Mouse (Mus musculus) heart, adult 10 weeks (tissue): ENCODE data around the gene Gm5134. TPM values are rescaled to one million over a fixed set of nuclear protein-coding genes. Genes with fewer than 3 reads are reported as not detected.

Source experiments
- polyA plus RNA-seq: library from polyadenylated mRNA; stranded (reverse); fragments of 350-450 nt; fragmentation: Illumina TruSeq; extraction: RNeasy Lipid Tissue Mini Kit (QIAGEN cat#74804); gene quantifications from one replicate; pipeline ENCODE4 v1.2.3, GENCODE M21; 2014; ENCODE audit warnings: low read depth, low replicate concordance

Gm5134 gene
- polyA plus RNA-seq, result not detected

GRCm38 (mm10) chr10:75954381-75954811 lies at the start of gene Gm5134:
Gene Gm5134, plus strand, starts transcription at chr10:75954514.

GRCm38 (mm10) chr10:75921026-75921725 lies 33.1 kb upstream of the Gm5134 start, which contains the start of gene Smarcb1:
Gene Smarcb1, minus strand, starts transcription at chr10:75921617.

GRCm38 (mm10) chr10:75932891-75933290 lies 21.4 kb upstream of the Gm5134 start, which contains the start of gene Chchd10:
Gene Chchd10, plus strand, starts transcription at chr10:75933130.

GRCm38 (mm10) chr10:75935680-75936541 lies 18.4 kb upstream of the Gm5134 start, which contains the start of gene Mmp11:
Gene Mmp11, minus strand, starts transcription at chr10:75936496.

GRCm38 (mm10) chr10:75940520-75940919 lies 13.8 kb upstream of the Gm5134 start, which contains the start of gene Gm867:
Gene Gm867, minus strand, starts transcription at chr10:75940672.

GRCm38 (mm10) chr10:75942736-75943477 lies 11.4 kb upstream of the Gm5134 start, which contains the start of gene Vpreb3:
Gene Vpreb3, plus strand, starts transcription at chr10:75943057.

GRCm38 (mm10) chr10:76032402-76033118 lies 78.2 kb downstream of the Gm5134 start, which contains the start of gene Zfp280b:
Gene Zfp280b, plus strand, starts transcription at chr10:76032650.

Other genes with a start within 250 kb of the Gm5134 start
- gene Cabin1, start 190.2 kb upstream of the Gm5134 start, polyA plus RNA-seq, result 16.5 TPM
- gene Ddt, start 181.1 kb upstream of the Gm5134 start, polyA plus RNA-seq, result 148 TPM
- gene Gm20441, start 173.6 kb upstream of the Gm5134 start, polyA plus RNA-seq, result not detected
- 4.7 TPM for gene Gstt3, start 173.1 kb upstream of the Gm5134 start, polyA plus RNA-seq
- 37.9 TPM for gene Gstt1, start 155.9 kb upstream of the Gm5134 start, polyA plus RNA-seq
- gene Gstt4, start 132.0 kb upstream of the Gm5134 start, polyA plus RNA-seq, result not detected
- gene Gstt2, start 117.1 kb upstream of the Gm5134 start, polyA plus RNA-seq, result 20.2 TPM
- gene Mif, start 94.3 kb upstream of the Gm5134 start, polyA plus RNA-seq, result 174 TPM
- 0.73 TPM for gene Derl3, start 61.1 kb upstream of the Gm5134 start, polyA plus RNA-seq
- gene Smarcb1, start 32.9 kb upstream of the Gm5134 start, polyA plus RNA-seq, result 25.2 TPM
- 1,332 TPM for gene Chchd10, start 21.4 kb upstream of the Gm5134 start, polyA plus RNA-seq
- gene Mmp11, start 18.0 kb upstream of the Gm5134 start, polyA plus RNA-seq, result 9.6 TPM
- gene Gm867, start 13.8 kb upstream of the Gm5134 start, polyA plus RNA-seq, result not detected
- gene Vpreb3, start 11.5 kb upstream of the Gm5134 start, polyA plus RNA-seq, result not detected
- 4.6 TPM for gene Zfp280b, start 78.1 kb downstream of the Gm5134 start, polyA plus RNA-seq
- not detected for gene Slc5a4b, start 156.4 kb downstream of the Gm5134 start, polyA plus RNA-seq
- not detected for gene Slc5a4a, start 192.9 kb downstream of the Gm5134 start, polyA plus RNA-seq